Mouse (Mus musculus) forebrain, embryonic 11.5 days (tissue): ENCODE measurements at regions not wholly inside any gene's neighbourhood (a gene's known extent, or its start where the extent isn't known, plus 50 kb on each side); places are given as distances from the start of the nearest gene placed in this dataset.
"Not testable (repeated sequence)": the region's sequence is repeated elsewhere in the genome, so short reads cannot be mapped to it uniquely, and the experiment has no call there.

ENCODE experiments used
- ATAC-seq: fragments of 200-750 bp; cut with Nextera tagmentation; replicated peaks from 2 replicates; pipeline ENCODE4 v1.8.0; 2017; ENCODE audit warnings: moderate TSS enrichment; ENCODE audit not compliant: low FRiP score
- DNase-seq: peaks from one replicate; pipeline ENCODE4 v3.0.0-alpha.2; 2017; ENCODE audit warnings: low spot score
- H3K27ac ChIP-seq: fragments of 300-500 bp; sonication (generic); 2 replicates; pipeline ENCODE4 v1.5.1; 2014; ENCODE audit warnings: low read depth, low read length
- H3K27me3 ChIP-seq: fragments of 300-500 bp; sonication (generic); 2 replicates; pipeline ENCODE4 v1.6.1; 2014; ENCODE audit warnings: mild to moderate bottlenecking, low read length, mixed read lengths; ENCODE audit not compliant: control insufficient read depth, insufficient read depth
- H3K36me3 ChIP-seq: fragments of 300-500 bp; sonication (generic); 2 replicates; pipeline ENCODE4 v1.6.1; 2014; ENCODE audit warnings: mild to moderate bottlenecking, low read length, moderate library complexity, mixed read lengths; ENCODE audit not compliant: control insufficient read depth, insufficient read depth
- H3K4me1 ChIP-seq: fragments of 300-500 bp; sonication (generic); replicated peaks from 2 replicates; pipeline ENCODE4 v1.6.1; 2014; ENCODE audit warnings: low read length, mixed read lengths; ENCODE audit not compliant: control insufficient read depth, insufficient read depth
- H3K4me2 ChIP-seq: fragments of 300-500 bp; sonication (generic); 2 replicates; pipeline ENCODE4 v1.6.1; 2014; ENCODE audit warnings: low read depth, mild to moderate bottlenecking, low read length, moderate library complexity, mixed read lengths; ENCODE audit not compliant: severe bottlenecking
- H3K4me3 ChIP-seq: fragments of 300-500 bp; sonication (generic); 2 replicates; pipeline ENCODE4 v1.5.1; 2014; ENCODE audit warnings: low read depth, low read length
- H3K9ac ChIP-seq: fragments of 300-500 bp; sonication (generic); 2 replicates; pipeline ENCODE4 v1.6.1; 2014; ENCODE audit warnings: low read length
- H3K9me3 ChIP-seq: fragments of 300-500 bp; sonication (generic); 2 replicates; pipeline ENCODE4 v1.6.1; 2016; ENCODE audit warnings: low read length, mixed read lengths; ENCODE audit not compliant: control insufficient read depth
- WGBS: fragments of 180-500 bp; shearing (Covaris S2); extraction: QIAGEN DNeasy Blood & Tissue Kit; methylation state at CpG from one replicate; pipeline ENCODE4 v1.1.7; 2014; 5-methylcytosine and 5-hydroxymethylcytosine counted together

- Histone ChIP-seq H3K4me1 (no peaks in the 10 kb centered on the region), H3K27ac (no peak overlapping the region), H3K9ac (no peak overlapping the region), H3K36me3 (no peaks in the 10 kb centered on the region), H3K9me3 (no peaks in the 10 kb centered on the region), H3K4me2 (no peak overlapping the region), H3K4me3 (no peak overlapping the region), H3K27me3 (no peaks in the 10 kb centered on the region)
- no peak for DNase-seq
- 92% methylated on average over 9 of the region's 9 CpGs for WGBS
- no peak for ATAC-seq
These were observed 164.1 kb upstream of the Hs6st1 start for GRCm38 (mm10) chr1:35904001-35904547.

DNA sequence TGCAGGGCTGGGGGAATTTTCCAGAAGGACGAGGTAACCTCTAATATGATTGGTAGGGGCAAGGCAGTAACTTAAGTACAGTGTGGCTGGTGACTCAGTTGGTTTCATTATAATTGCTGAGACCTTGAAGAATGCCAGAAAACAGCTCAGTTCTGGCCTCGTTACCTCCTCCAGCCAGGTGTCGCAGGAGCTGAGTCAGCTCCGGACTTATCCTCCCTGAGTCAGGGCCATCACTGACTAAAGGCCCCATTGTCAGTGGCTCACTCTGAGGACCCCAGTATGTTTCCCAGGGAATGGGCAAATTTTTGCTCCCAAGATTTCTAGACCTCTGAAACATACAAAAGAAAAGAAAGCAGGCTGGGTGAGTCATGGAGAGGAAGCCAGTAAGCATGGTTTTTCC, 154.6 kb upstream of the Hs6st1 start:
- H3K36me3 ChIP-seq: no peaks in the 10 kb centered on the region
- no peaks in the 10 kb centered on the region for H3K9me3 ChIP-seq
- H3K27me3 ChIP-seq: no peaks in the 10 kb centered on the region
- ATAC-seq: no peak
- WGBS: 89% methylated on average over 4 of the region's 4 CpGs
- H3K9ac ChIP-seq: no peak overlapping the region
- H3K27ac ChIP-seq: no peak overlapping the region
- no peak for DNase-seq
- H3K4me1 ChIP-seq: no peaks in the 10 kb centered on the region
- no peak overlapping the region for H3K4me3 ChIP-seq
- H3K4me2 ChIP-seq: no peak overlapping the region

- not testable (repeated sequence) for ATAC-seq, H3K9me3 ChIP-seq, H3K27me3 ChIP-seq, H3K36me3 ChIP-seq, H3K4me1 ChIP-seq, H3K4me2 ChIP-seq, H3K4me3 ChIP-seq, DNase-seq, H3K27ac ChIP-seq, H3K9ac ChIP-seq
- 94% methylated on average over 8 of the region's 8 CpGs for WGBS
These were observed 154.0 kb upstream of the Hs6st1 start for GRCm38 (mm10) chr1:35914175-35914574.

DNA sequence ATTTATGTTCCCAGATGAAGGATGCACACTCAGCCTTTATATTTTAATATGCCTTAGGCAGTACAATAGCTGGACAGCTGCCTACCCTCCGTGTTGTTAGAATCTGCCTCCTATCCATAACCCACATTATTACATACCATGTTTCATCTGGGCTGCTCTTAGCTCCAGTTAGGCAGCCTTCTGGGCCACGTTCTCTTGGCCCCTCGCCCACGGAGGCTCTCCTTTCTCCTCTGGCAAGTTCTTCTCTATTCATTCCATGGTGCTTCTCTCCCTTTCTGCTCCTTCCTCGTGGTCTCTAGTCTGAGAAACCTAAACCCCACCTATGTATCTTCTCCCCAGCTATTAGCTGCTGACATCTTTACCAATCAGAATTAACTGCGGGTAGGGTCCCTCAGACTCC, 152.7 kb upstream of the Hs6st1 start:
- H3K4me2 ChIP-seq: no peak overlapping the region
- no peak for DNase-seq
- no peaks in the 10 kb centered on the region for H3K36me3 ChIP-seq
- H3K4me3 ChIP-seq: no peak overlapping the region
- ATAC-seq: no peak
- 93% methylated on average over 6 of the region's 6 CpGs for WGBS
- H3K27me3 ChIP-seq: no peaks in the 10 kb centered on the region
- no peaks in the 10 kb centered on the region for H3K4me1 ChIP-seq
- no peak overlapping the region for H3K27ac ChIP-seq
- no peak overlapping the region for H3K9ac ChIP-seq
- no peaks in the 10 kb centered on the region for H3K9me3 ChIP-seq

DNA sequence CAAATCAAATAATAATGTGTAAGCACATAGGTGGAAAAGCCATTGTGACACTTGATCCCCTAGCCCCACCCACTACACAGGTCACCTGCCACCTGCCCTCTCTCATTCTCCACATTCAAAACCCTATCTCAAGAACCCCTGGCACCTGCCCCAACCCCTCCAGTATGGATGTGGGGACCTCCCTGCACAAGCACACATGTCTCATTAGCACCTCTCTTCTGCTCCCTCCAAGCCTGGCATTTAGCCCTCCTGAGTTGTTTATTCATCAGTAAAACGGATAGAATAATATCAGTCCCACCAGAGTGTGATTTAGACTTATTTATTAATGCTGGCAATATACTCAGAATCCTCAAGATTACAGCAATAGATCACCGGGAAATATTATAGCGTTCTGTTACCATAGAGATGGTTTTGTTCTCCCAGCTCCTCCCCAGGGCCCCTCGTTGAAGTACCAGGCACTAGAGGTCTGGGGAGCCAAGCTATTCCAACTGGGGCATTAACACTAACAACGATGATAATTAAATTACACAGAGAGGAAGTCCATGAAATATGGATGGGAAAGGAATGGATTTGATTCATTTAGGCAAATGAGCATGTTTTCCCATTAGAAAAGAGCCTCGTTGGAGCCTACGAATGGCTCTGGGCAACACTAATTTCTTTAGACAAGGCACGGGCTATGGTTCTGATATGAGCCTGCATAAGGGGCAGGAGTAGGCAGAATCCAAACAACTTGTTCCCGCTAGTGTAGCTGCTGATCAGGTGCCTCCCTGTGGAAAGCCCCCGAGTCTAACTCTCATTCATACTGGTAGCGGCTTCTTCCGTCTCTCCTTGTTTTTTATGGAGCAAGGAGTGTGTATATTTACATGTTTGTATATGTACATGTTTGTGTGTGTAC, 148.1 kb upstream of the Hs6st1 start:
- ATAC-seq: no peak
- H3K27ac ChIP-seq: no peak overlapping the region
- peak; percentile 33 for DNase-seq
- H3K4me3 ChIP-seq: no peak overlapping the region
- H3K9ac ChIP-seq: no peak overlapping the region
- H3K36me3 ChIP-seq: no peaks in the 10 kb centered on the region
- no peak overlapping the region for H3K4me2 ChIP-seq
- no peaks in the 10 kb centered on the region for H3K4me1 ChIP-seq
- no peaks in the 10 kb centered on the region for H3K9me3 ChIP-seq
- H3K27me3 ChIP-seq: no peaks in the 10 kb centered on the region
- WGBS: 74% methylated on average over 12 of the region's 12 CpGs

GRCm38 (mm10) chr1:35924796-35925195, 143.4 kb upstream of the Hs6st1 start:
- DNase-seq (peak; percentile 25), ATAC-seq (no peak)
- Histone ChIP-seq H3K9ac (no peak overlapping the region), H3K4me2 (no peak overlapping the region), H3K27me3 (no peaks in the 10 kb centered on the region), H3K4me3 (no peak overlapping the region), H3K27ac (no peak overlapping the region), H3K36me3 (no peaks in the 10 kb centered on the region), H3K9me3 (no peaks in the 10 kb centered on the region), H3K4me1 (no peaks in the 10 kb centered on the region)
- WGBS: 94% methylated on average over 4 of the region's 4 CpGs

DNA sequence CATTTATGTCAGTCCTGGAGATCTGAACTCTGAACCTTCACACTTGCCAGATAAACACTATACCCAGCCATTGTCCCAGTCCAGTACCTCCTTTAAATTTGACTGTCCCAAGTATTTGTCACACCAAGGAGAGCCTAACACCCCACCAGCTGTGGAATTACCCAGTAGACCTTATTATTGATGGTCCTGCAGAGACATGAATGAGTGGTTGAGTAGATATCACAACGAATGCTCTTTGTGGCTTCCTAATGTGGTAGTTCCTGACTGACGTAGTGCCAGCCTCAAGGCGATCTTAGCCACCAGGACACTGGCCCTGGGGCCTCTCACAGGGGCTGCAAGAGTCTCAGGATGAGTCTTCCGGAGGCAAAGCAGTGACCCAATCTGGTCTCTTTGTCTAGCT, 142.9 kb upstream of the Hs6st1 start:
- H3K4me3 ChIP-seq: no peak overlapping the region
- H3K27ac ChIP-seq: no peak overlapping the region
- no peak for DNase-seq
- no peaks in the 10 kb centered on the region for H3K36me3 ChIP-seq
- no peak for ATAC-seq
- 96% methylated on average over 4 of the region's 4 CpGs for WGBS
- no peak overlapping the region for H3K9ac ChIP-seq
- no peak overlapping the region for H3K4me2 ChIP-seq
- no peaks in the 10 kb centered on the region for H3K27me3 ChIP-seq
- H3K4me1 ChIP-seq: no peaks in the 10 kb centered on the region
- no peaks in the 10 kb centered on the region for H3K9me3 ChIP-seq

DNA sequence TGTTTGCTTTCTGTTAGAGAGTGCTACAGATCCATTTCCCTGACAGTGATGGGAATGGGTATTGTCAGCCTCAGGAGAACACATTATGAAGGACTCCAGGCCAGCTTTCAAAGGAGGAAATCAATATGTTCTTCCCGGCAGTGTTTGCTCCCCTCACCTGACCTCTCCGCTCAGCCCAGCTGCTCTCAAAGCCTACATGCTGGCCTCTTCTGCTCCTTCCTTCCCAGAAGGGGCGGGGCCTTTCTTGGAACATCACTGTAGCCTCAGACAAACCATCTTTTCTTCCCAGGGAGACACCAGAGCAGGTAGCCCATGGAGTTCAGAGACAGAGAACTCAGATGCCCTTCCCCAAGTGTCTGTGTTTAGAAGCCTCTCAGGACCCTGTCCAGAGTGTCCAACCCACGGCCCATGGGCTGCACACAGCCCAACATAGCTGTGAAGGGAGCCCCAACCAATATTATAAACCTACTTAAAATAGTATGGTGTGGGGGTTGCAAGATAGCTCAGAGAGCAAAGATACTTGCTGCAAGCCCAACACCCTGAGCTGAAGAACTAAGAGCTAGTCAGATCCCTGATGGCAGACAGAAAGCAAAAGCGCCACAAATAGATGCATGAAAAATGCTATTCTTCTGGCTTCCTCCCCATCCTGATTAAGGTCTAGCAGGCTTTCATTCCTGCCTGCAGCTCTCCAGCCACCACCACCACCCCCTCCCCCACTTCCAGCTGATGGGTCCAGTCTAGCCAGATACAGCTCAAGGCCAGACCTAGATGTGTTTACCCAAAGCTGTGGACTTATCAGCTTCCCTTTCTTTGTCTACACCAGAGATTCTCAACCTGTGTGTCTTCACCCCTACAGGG, 141.8 kb upstream of the Hs6st1 start:
- no peaks in the 10 kb centered on the region for H3K9me3 ChIP-seq
- WGBS: 74% methylated on average over 5 of the region's 5 CpGs
- H3K4me3 ChIP-seq: no peak overlapping the region
- H3K4me2 ChIP-seq: no peak overlapping the region
- H3K9ac ChIP-seq: no peak overlapping the region
- no peaks in the 10 kb centered on the region for H3K4me1 ChIP-seq
- peak; percentile 47 for DNase-seq
- no peaks in the 10 kb centered on the region for H3K36me3 ChIP-seq
- H3K27ac ChIP-seq: no peak overlapping the region
- ATAC-seq: no peak
- no peaks in the 10 kb centered on the region for H3K27me3 ChIP-seq
